Mouse (Mus musculus): Measurements from ENCODE around the gene Eif3l. TPM values are rescaled to one million over a fixed set of nuclear protein-coding genes. Genes with fewer than 3 reads are reported as not detected.

Eif3l gene
- polyA plus RNA-seq, 1 experiment: 172 TPM

DNA sequence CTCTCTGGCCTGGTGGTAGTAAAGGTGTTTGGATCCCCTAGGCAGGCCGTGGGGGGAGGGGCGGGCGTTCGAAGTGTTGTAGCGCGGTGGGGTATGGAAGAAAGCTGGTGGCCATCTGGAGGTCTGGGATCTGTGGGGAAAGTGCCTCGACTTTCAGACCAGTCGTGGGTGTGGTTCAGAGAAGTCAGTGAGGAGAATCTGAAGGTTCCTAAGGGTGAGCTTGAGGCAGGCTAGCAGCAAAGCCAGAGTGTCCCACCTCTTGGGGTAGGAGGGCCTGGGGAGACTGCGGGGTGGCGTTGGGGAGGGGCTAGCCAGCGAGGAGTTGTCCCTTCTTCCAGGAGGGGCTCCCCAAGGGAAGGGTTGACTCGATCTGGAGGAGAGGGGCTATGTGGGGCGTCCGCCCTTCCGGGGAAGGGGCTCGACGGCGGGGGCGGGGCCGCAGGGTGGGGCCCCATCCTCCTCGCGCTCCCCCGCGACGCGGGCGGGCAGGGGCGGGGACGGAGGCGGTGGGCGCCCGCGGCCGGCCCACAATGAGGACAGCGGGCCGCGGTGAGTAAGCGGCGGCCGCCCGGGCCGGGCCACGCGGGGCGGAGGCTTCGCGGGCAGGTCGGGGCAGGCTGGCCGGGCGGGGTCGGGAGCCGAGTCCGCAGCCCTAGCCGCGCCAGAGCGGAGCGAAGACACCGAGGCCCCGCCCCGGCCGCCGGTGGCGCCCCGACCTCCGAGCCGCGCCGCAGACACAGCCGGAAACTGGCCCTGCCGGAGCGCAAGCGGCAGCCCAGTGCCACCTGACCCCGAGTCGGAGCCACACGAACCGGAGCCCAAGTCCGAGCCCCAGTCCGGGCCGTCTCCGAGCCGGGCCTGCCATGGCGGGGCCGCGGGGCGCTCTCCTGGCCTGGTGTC is 33.7 kb downstream of the Eif3l start, which contains the start of gene Micall1:
Gene Micall1, plus strand, starts transcription at position 478 of the 900 bp plus-strand sequence.
- Histone ChIP-seq H3K27ac (ENCODE audit: insufficient read depth, low read depth, low read length) (peak within 1 kb of the TSS; percentile 90), H3K36me3 (ENCODE audit: control insufficient read depth, insufficient read depth, low read length) (no peaks in the 10 kb centered on the region), H3K27me3 (replicated peaks; ENCODE audit: control insufficient read depth, insufficient read depth, low read length) (no peaks in the 10 kb centered on the region), H3K4me3 (ENCODE audit: insufficient read depth, low read depth, low read length) (peak within 1 kb of the TSS; percentile 93), H3K4me1 (ENCODE audit: control insufficient read depth, insufficient read depth, low read length) (peaks cover 12% of the 10 kb centered on the region)
- peak; percentile 88 for DNase-seq
- under 1% methylated on average over 54 of the region's 85 CpGs for WGBS
- no peak for TF ChIP-seq CTCF (conservative IDR thresholded peaks at IDR 0.05; ENCODE audit: insufficient read depth, insufficient read length, low read depth, low read length)
- no peak for TF ChIP-seq POLR2A (IDR thresholded peaks at IDR 0.05; ENCODE audit: low read depth, low read length)

DNA sequence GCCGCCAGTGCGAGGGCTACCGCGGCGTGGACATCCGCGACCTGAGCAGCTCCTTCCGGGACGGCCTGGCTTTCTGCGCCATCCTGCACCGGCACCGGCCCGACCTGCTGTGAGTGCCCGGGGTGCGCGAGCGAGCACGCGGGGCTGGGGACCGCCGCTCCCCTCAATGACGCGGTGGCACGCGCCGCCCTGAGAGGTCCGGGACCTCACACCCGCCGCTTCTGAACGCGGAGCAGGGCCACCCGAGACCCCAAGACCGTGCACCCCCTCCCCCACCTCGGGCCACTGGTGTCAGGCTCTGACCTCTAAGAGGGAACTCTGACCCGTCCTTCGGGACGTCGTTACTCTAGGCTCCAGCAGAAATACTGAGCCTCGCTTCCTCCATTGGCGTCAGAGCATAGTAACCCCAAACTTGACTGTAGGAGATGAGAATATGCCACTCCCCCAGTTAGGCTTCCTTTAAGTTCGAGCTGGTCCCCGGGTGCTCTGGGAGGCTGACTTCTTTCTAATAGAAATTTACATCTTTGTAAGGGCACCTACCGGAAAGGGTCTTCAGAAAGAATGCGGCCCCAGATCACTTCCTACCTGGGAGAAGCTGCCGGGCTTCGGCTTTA is 34.4 kb downstream of the Eif3l start:
- DNase-seq: no peak
- Histone ChIP-seq H3K36me3 (ENCODE audit: control insufficient read depth, insufficient read depth, low read length) (no peaks in the 10 kb centered on the region), H3K27ac (ENCODE audit: insufficient read depth, low read depth, low read length) (peak overlapping the region; percentile 90), H3K4me1 (ENCODE audit: control insufficient read depth, insufficient read depth, low read length) (peaks cover 12% of the 10 kb centered on the region), H3K4me3 (ENCODE audit: insufficient read depth, low read depth, low read length) (peak overlapping the region; percentile 93), H3K27me3 (replicated peaks; ENCODE audit: control insufficient read depth, insufficient read depth, low read length) (no peaks in the 10 kb centered on the region)
- 1% methylated on average over 46 of the region's 46 CpGs for WGBS
- TF ChIP-seq CTCF (conservative IDR thresholded peaks at IDR 0.05; ENCODE audit: insufficient read depth, insufficient read length, low read depth, low read length): no peak
- no peak for TF ChIP-seq POLR2A (IDR thresholded peaks at IDR 0.05; ENCODE audit: low read depth, low read length)

DNA sequence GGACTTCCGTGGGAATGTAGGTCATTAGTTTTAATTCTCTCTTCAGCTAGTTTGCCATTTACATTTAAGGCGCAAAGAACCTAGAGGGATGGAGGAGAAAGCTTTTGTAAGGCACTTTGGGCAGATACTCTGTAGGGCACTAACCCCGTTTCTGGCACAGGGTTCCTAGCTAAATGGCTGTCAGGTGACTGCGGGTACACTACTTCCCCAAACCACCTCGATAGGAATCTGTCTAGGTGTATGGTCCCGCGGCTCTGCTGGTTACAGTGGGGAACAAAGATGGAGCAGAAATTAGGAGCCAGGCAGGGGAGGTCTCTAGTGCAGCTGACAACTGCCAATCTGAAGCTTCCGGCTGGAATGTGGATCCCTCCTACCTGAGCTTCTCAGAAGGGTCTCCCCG is 35.1 kb downstream of the Eif3l start:
- TF ChIP-seq POLR2A (IDR thresholded peaks at IDR 0.05; ENCODE audit: low read depth, low read length): no peak
- Histone ChIP-seq H3K27me3 (replicated peaks; ENCODE audit: control insufficient read depth, insufficient read depth, low read length) (no peaks in the 10 kb centered on the region), H3K4me1 (ENCODE audit: control insufficient read depth, insufficient read depth, low read length) (peaks cover 12% of the 10 kb centered on the region), H3K27ac (ENCODE audit: insufficient read depth, low read depth, low read length) (peak overlapping the region; percentile 90), H3K36me3 (ENCODE audit: control insufficient read depth, insufficient read depth, low read length) (no peaks in the 10 kb centered on the region), H3K4me3 (ENCODE audit: insufficient read depth, low read depth, low read length) (peak overlapping the region; percentile 93)
- DNase-seq: no peak
- WGBS: 25% methylated on average over 9 of the region's 9 CpGs

DNA sequence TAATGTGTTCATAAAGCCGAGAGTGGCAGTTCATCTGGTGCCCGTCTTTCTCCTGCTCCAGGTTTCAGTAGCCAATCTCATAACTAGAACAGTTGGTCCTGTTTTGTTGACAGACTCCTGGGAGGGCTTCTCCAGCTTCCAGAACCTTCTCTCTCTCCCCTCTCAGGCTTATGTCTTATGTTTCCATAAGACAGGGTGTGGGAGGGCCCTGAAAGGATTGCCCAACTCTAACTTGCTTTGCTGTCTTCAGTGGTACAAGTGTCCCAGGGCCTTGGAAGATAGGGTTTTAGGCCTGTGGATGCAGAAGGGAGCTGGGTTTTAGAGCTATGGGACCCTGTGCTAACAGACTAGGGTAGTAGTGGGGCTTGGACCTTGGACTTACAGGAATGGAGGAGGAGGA is 35.5 kb downstream of the Eif3l start:
- 62% methylated on average over 2 of the region's 2 CpGs for WGBS
- H3K4me3 ChIP-seq (ENCODE audit: insufficient read depth, low read depth, low read length): peak overlapping the region; percentile 93
- peaks cover 12% of the 10 kb centered on the region for H3K4me1 ChIP-seq (ENCODE audit: control insufficient read depth, insufficient read depth, low read length)
- peak overlapping the region; percentile 90 for H3K27ac ChIP-seq (ENCODE audit: insufficient read depth, low read depth, low read length)
- TF ChIP-seq CTCF (conservative IDR thresholded peaks at IDR 0.05; ENCODE audit: insufficient read depth, insufficient read length, low read depth, low read length) (no peak), POLR2A (IDR thresholded peaks at IDR 0.05; ENCODE audit: low read depth, low read length) (no peak)
- no peaks in the 10 kb centered on the region for H3K27me3 ChIP-seq (replicated peaks; ENCODE audit: control insufficient read depth, insufficient read depth, low read length)
- no peaks in the 10 kb centered on the region for H3K36me3 ChIP-seq (ENCODE audit: control insufficient read depth, insufficient read depth, low read length)
- no peak for DNase-seq

DNA sequence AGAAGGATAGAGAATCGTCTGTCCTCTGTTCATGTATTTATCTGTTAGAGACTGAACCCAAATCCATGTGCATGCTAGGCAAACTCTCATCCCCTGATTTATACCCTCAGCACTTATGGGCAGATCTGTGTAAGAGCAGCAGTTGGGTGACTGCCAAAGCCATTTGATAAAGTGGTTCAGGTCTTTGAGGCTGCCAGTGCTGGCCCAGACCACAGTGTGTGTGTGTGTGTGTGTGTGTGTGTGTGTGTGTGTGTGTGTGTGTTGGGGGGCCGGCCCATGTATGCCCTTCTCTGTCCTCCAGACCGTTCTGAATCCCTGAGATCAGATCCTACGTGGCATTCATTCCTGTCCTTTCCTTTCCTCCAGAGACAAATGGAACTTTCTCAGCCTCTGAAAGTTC is 36.8 kb downstream of the Eif3l start:
- no peak overlapping the region for H3K4me3 ChIP-seq (ENCODE audit: insufficient read depth, low read depth, low read length)
- peak overlapping the region; percentile 40; the same call in 1 of the 2 replicates for H3K27ac ChIP-seq (ENCODE audit: insufficient read depth, low read depth, low read length)
- no peaks in the 10 kb centered on the region; the same call in 1 of the 2 replicates for H3K36me3 ChIP-seq (ENCODE audit: control insufficient read depth, insufficient read depth, low read length)
- peaks cover 12% of the 10 kb centered on the region for H3K4me1 ChIP-seq (ENCODE audit: control insufficient read depth, insufficient read depth, low read length)
- TF ChIP-seq CTCF (conservative IDR thresholded peaks at IDR 0.05; ENCODE audit: insufficient read depth, insufficient read length, low read depth, low read length): no peak
- TF ChIP-seq POLR2A (IDR thresholded peaks at IDR 0.05; ENCODE audit: low read depth, low read length): no peak
- H3K27me3 ChIP-seq (replicated peaks; ENCODE audit: control insufficient read depth, insufficient read depth, low read length): no peaks in the 10 kb centered on the region
- peak; percentile 66 for DNase-seq
- 48% methylated on average over 4 of the region's 4 CpGs for WGBS

DNA sequence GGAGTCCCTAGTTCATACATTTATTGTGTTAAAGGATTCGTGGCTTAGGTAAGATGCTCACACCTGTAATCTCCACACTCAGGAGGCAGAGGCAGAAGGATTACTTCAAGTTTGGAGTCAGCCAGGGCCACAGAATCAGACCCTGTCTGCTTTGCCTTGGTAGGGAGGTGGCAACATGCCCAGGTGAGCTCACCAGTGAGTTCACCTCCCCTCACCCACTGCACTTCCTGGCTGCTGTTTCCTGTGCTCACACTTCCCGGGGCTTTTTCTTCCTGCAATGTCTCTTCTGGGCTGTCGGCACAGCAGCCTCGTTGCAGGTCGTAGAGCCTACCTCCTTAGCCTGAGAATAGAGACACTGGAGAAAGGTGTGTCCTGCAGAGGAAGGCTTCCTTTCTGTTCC is 40.3 kb downstream of the Eif3l start:
- TF ChIP-seq POLR2A (IDR thresholded peaks at IDR 0.05; ENCODE audit: low read depth, low read length) (no peak), CTCF (conservative IDR thresholded peaks at IDR 0.05; ENCODE audit: insufficient read depth, insufficient read length, low read depth, low read length) (no peak)
- H3K4me3 ChIP-seq (ENCODE audit: insufficient read depth, low read depth, low read length): no peak overlapping the region
- peak; percentile 45 for DNase-seq
- WGBS: 51% methylated on average over 5 of the region's 5 CpGs
- no peak overlapping the region for H3K27ac ChIP-seq (ENCODE audit: insufficient read depth, low read depth, low read length)
- peaks cover 12% of the 10 kb centered on the region for H3K4me1 ChIP-seq (ENCODE audit: control insufficient read depth, insufficient read depth, low read length)
- H3K27me3 ChIP-seq (replicated peaks; ENCODE audit: control insufficient read depth, insufficient read depth, low read length): no peaks in the 10 kb centered on the region
- H3K36me3 ChIP-seq (ENCODE audit: control insufficient read depth, insufficient read depth, low read length): no peaks in the 10 kb centered on the region; the same call in 1 of the 2 replicates

DNA sequence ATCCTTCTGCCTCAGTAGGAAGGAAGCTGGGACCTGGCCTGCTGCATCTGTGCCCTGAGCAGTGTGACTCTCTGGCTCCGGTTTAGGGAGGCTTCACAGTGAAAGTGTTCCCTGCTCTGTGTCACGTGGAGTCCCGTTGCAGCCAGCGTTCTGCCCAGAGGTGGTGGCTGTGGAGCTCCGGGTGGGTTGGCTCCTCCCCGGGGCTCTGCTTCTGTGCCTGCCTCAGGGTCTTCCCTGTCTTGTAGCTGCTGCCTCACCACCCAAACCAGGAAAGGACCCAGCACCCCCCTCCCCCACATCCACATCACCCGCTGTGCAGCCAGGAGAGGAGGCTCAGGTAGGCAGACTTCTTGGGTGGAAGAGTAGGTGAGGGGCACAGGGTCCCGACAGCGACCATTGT is 44.5 kb downstream of the Eif3l start:
- Histone ChIP-seq H3K27me3 (replicated peaks; ENCODE audit: control insufficient read depth, insufficient read depth, low read length) (no peaks in the 10 kb centered on the region), H3K4me3 (ENCODE audit: insufficient read depth, low read depth, low read length) (no peak overlapping the region), H3K36me3 (ENCODE audit: control insufficient read depth, insufficient read depth, low read length) (no peaks in the 10 kb centered on the region; the same call in 1 of the 2 replicates), H3K4me1 (ENCODE audit: control insufficient read depth, insufficient read depth, low read length) (no peaks in the 10 kb centered on the region), H3K27ac (ENCODE audit: insufficient read depth, low read depth, low read length) (no peak overlapping the region)
- WGBS: 81% methylated on average over 9 of the region's 9 CpGs
- no peak for DNase-seq
- no peak for TF ChIP-seq POLR2A (IDR thresholded peaks at IDR 0.05; ENCODE audit: low read depth, low read length)
- no peak for TF ChIP-seq CTCF (conservative IDR thresholded peaks at IDR 0.05; ENCODE audit: insufficient read depth, insufficient read length, low read depth, low read length)

Data from kidney, adult 2 months (tissue).